Mouse (Mus musculus) small intestine, adult 2 months (tissue): Measurements from ENCODE around the gene Bcas1. TPM values are rescaled to one million over a fixed set of nuclear protein-coding genes. Genes with fewer than 3 reads are reported as not detected.

Experiments used
- H3K27ac ChIP-seq: fragments of 200-500 bp; 2 replicates; pipeline ENCODE4 v1.5.1; 2012; ENCODE audit warnings: low read depth, low read length, control low read depth, inconsistent platforms; ENCODE audit not compliant: insufficient read depth
- H3K27me3 ChIP-seq: fragments of 200-500 bp; 2 replicates; pipeline ENCODE4 v1.6.1; 2012; ENCODE audit warnings: mild to moderate bottlenecking, moderate library complexity, low read length, inconsistent platforms; ENCODE audit not compliant: control insufficient read depth, insufficient read depth
- H3K36me3 ChIP-seq: fragments of 200-500 bp; 2 replicates; pipeline ENCODE4 v1.6.1; 2012; ENCODE audit warnings: mild to moderate bottlenecking, low read length, control low read depth, inconsistent platforms; ENCODE audit not compliant: control insufficient read depth, insufficient read depth
- H3K4me1 ChIP-seq: fragments of 200-500 bp; 2 replicates; pipeline ENCODE4 v1.6.1; 2012; ENCODE audit warnings: low read length, inconsistent platforms, mixed read lengths; ENCODE audit not compliant: control insufficient read depth, insufficient read depth, insufficient read length
- H3K4me3 ChIP-seq: fragments of 200-500 bp; 2 replicates; pipeline ENCODE4 v1.5.1; 2012; ENCODE audit warnings: low read depth, mild to moderate bottlenecking, control low read depth, inconsistent platforms, low read length, moderate library complexity
- CTCF ChIP-seq: fragments of 200-500 bp; IDR thresholded peaks from 2 replicates; pipeline ENCODE4 v1.5.1; 2012; ENCODE audit warnings: low read depth, mild to moderate bottlenecking, control low read depth, inconsistent platforms, low read length, moderate library complexity, mixed read lengths; ENCODE audit not compliant: insufficient replicate concordance, insufficient read length; ENCODE audit errors: extremely low read depth
- POLR2A ChIP-seq: fragments of 200-500 bp; IDR thresholded peaks from 2 replicates; pipeline ENCODE4 v1.6.1; 2012; ENCODE audit warnings: low read depth, mild to moderate bottlenecking, control low read depth, inconsistent platforms, low read length, moderate library complexity
- WGBS: fragments of 180-500 bp; shearing (Covaris S2); methylation state at CpG from one replicate; pipeline ENCODE4 v1.1.7; 2018; 5-methylcytosine and 5-hydroxymethylcytosine counted together
- polyA plus RNA-seq: library from polyadenylated mRNA; depleted of rRNA; stranded (reverse); fragments of >200 nt; gene quantifications from 2 replicates; pipeline ENCODE4 v1.2.3, GENCODE M21; 2012

Gene Bcas1
- polyA plus RNA-seq, 1 experiment: 18.4 TPM

DNA sequence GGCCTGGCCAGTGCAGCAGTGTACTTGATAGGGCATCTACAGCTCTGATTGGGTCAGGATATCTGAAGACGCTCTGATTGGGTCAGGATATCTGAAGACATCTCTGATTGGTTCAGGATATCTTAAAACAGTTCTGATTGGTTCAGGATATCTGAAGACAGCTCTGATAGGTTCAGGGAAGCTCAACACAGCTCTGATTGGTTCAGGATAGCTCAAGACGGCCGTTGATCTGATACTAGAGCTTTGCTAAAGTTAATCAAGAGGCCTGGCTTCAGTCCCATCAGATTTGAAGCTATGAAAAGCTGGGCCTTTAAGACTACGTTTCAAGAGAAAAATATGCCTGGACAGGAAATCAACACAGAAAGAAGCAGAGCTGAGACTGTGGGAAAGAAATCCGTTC is 77.9 kb downstream of the Bcas1 start:
- peaks cover 10% of the 10 kb centered on the region; the same call in 1 of the 2 replicates for H3K4me1 ChIP-seq
- H3K36me3 ChIP-seq: no peaks in the 10 kb centered on the region
- H3K27me3 ChIP-seq: no peaks in the 10 kb centered on the region
- H3K27ac ChIP-seq: no peak overlapping the region
- TF ChIP-seq POLR2A (no peak), CTCF (no peak)
- 43% methylated on average over 5 of the region's 5 CpGs for WGBS
- H3K4me3 ChIP-seq: no peak overlapping the region

DNA sequence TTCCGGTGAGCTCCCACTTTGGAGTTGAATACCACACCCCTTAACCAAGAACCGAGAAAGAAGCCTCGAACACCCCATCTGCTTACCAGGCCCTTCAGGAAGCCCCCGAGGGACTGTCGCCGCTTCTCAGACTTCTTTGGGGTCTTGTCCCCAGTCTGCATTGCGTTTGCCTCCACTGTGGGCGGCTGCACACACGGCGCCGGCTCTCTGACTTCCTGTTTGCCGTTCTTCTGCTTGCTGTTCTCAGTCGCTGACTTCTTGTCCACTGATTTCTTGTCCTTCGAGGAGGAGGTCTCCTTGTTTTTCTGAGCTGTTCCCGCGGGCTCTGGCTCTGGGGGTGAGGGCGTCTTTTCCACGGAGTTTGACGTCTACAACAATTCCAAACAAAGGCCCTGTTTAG is 78.5 kb downstream of the Bcas1 start:
- no peaks in the 10 kb centered on the region for H3K36me3 ChIP-seq
- no peak overlapping the region for H3K4me3 ChIP-seq
- TF ChIP-seq CTCF: no peak
- no peak for TF ChIP-seq POLR2A
- peaks cover 14% of the 10 kb centered on the region; the same call in 1 of the 2 replicates for H3K4me1 ChIP-seq
- H3K27ac ChIP-seq: no peak overlapping the region
- no peaks in the 10 kb centered on the region for H3K27me3 ChIP-seq
- 76% methylated on average over 19 of the region's 19 CpGs for WGBS

DNA sequence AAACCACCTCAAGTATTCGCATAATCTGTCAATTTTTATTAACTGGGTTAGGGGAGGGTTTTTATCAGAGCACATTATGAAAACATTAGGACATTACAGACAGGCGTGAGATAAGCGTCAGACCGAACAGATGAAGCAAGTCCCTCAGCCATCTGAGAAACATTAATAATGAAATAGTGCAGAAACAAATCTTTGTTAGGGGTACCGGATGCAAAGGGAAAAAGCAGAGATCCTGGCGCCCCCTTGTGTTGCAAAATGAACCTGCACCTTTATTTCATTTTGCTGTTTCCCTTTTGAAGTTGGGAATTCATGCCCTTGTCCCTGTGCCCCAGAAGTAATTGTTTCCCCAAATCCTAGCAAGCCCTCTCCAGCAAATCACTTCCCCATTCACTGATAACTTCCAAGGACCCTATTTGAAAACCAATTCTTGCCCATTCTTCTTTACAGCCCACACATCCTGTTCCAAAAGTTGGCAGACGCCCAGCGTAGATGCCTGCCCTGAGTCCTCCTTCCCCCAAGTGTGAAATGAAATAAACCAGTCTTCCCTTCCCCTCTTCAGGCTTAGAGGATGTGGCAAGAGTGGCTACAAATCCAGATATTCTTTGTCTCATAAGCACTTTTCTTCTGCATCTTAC is 80.4 kb downstream of the Bcas1 start:
- Histone ChIP-seq H3K27ac (no peak overlapping the region), H3K4me3 (no peak overlapping the region), H3K27me3 (no peaks in the 10 kb centered on the region), H3K36me3 (no peaks in the 10 kb centered on the region), H3K4me1 (peaks cover 25% of the 10 kb centered on the region)
- 29% methylated on average over 8 of the region's 8 CpGs for WGBS
- TF ChIP-seq POLR2A: no peak
- no peak for TF ChIP-seq CTCF

DNA sequence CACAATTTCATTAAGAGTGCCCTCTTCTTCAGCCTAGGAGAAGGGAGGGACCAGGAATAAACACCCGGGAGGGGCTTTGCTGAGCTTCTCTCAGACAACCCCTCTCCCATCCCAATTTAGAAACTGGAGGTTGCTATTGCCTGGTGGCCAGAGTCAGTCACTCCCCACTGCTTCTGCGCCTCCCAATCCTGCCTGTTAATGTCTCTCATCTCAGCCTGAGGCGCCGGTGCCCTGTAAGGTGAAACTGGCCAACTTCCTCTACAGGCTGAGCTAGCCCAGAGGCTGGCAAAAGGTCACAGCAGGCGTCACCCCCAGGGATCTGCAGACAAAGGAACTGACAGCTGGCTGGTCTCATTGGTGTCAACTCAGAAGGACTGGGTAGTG is 82.2 kb downstream of the Bcas1 start:
- H3K27ac ChIP-seq: peak overlapping the region; percentile 98
- no peaks in the 10 kb centered on the region for H3K27me3 ChIP-seq
- peaks cover 25% of the 10 kb centered on the region for H3K4me1 ChIP-seq
- WGBS: 3% methylated on average over 5 of the region's 5 CpGs
- no peak for TF ChIP-seq CTCF
- no peak for TF ChIP-seq POLR2A
- no peaks in the 10 kb centered on the region for H3K36me3 ChIP-seq
- H3K4me3 ChIP-seq: peak overlapping the region; percentile 13; the same call in 1 of the 2 replicates

DNA sequence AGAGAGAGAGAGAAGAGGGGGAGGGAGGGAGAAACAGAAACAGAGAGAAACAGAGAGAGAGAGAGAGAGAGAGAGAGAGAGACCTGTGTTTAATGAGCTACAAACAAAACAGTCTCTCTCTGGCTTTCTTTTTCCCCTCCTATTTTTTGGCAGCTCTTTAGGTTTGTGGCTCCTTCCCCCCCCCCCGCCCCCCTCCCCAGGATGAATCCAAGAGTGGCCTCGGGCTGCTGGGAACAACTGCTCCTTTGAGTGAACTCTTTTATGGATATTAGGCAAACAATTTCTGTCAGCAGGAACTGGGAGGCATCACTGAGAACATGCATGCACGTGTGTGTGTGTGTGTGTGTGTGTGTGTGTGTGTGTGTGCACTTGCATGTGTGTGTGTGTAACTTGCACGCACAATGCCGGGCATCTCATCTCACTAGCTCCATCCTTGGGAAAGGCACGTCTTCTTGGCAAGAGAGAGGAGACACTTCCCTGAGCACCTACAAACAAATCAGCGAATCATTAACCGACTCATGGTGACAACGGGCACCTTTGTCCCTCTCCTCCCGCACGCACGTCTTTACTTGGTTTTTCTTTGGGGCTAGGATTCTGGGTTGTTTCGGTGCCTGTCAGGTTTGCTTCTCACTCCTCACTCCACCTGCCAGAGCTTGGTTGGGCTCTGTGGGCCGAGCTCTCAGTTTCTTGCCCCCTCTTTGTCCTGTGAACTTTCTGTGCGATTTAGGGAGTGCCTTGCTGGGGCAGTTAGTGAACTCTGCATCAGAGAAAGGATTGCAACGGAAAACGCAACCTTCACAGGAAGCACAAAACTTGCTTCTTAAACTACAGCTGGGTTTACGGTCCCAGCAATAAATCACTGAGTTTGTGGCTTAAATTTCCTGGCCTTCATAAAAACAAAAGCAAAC is 82.9 kb downstream of the Bcas1 start:
- TF ChIP-seq CTCF (no peak), POLR2A (peak; percentile 32; the same call in 1 of the 2 replicates)
- Histone ChIP-seq H3K4me1 (peaks cover 25% of the 10 kb centered on the region), H3K36me3 (no peaks in the 10 kb centered on the region), H3K27me3 (no peaks in the 10 kb centered on the region), H3K4me3 (peak overlapping the region; percentile 53), H3K27ac (peak overlapping the region; percentile 98)
- 11% methylated on average over 18 of the region's 18 CpGs for WGBS

DNA sequence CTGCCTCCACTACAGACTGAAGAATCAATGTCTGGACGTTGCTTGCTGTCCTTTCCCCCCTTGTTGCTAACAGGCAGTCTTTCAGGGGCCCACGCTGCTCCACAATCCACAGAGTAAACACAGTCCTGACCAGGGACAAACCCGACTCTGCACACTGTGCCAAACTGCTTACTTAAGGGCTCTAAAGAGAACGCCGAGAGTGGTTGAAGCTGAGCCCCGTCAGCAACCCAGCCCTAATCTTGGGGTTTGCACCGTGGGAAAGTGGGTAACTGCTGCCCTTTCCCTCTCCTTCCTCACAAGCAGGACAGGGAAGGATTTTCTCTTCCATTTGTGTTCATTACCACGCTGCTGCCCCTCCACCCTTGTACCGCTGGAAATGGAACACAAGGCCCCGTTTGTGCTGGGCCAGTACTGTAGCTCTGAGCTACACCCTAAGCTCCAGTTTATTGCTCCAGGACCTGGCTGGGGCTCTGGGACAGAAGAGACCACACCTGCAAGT is 83.8 kb downstream of the Bcas1 start:
- no peak overlapping the region; the same call in 1 of the 2 replicates for H3K4me3 ChIP-seq
- H3K36me3 ChIP-seq: no peaks in the 10 kb centered on the region
- peak overlapping the region; percentile 90 for H3K27ac ChIP-seq
- 10% methylated on average over 10 of the region's 10 CpGs for WGBS
- peaks cover 25% of the 10 kb centered on the region for H3K4me1 ChIP-seq
- no peak for TF ChIP-seq POLR2A
- no peak for TF ChIP-seq CTCF
- H3K27me3 ChIP-seq: no peaks in the 10 kb centered on the region
